Mouse (Mus musculus) neural tube, embryonic 12.5 days (tissue): ENCODE data around the gene Fndc3b. TPM values are rescaled to one million over a fixed set of nuclear protein-coding genes. Genes with fewer than 3 reads are reported as not detected.

Experiments
- ATAC-seq: fragments of 200-750 bp; cut with Nextera tagmentation; 2 replicates; pipeline ENCODE4 v1.8.0; 2017; ENCODE audit warnings: low read depth, mild to moderate bottlenecking, moderate TSS enrichment, moderate library complexity; ENCODE audit not compliant: low FRiP score
- H3K27ac ChIP-seq: fragments of 300-500 bp; sonication (generic); 2 replicates; pipeline ENCODE4 v1.5.1; 2016
- H3K27me3 ChIP-seq: fragments of 300-500 bp; sonication (generic); replicated peaks from 2 replicates; pipeline ENCODE4 v1.6.1; 2016; ENCODE audit warnings: mild to moderate bottlenecking
- H3K36me3 ChIP-seq: fragments of 300-500 bp; sonication (generic); 2 replicates; pipeline ENCODE4 v1.6.1; 2016; ENCODE audit warnings: mild to moderate bottlenecking
- H3K4me1 ChIP-seq: fragments of 300-500 bp; sonication (generic); 2 replicates; pipeline ENCODE4 v1.6.1; 2016
- H3K4me2 ChIP-seq: fragments of 300-500 bp; sonication (generic); replicated peaks from 2 replicates; pipeline ENCODE4 v1.6.1; 2016; ENCODE audit warnings: mild to moderate bottlenecking
- H3K4me3 ChIP-seq: fragments of 300-500 bp; sonication (generic); 2 replicates; pipeline ENCODE4 v1.5.1; 2016
- H3K9ac ChIP-seq: fragments of 300-500 bp; sonication (generic); 2 replicates; pipeline ENCODE4 v1.6.1; 2016; ENCODE audit warnings: mild to moderate bottlenecking
- H3K9me3 ChIP-seq: fragments of 300-500 bp; sonication (generic); 2 replicates; pipeline ENCODE4 v1.6.1; 2016; ENCODE audit warnings: mild to moderate bottlenecking
- WGBS: fragments of 180-500 bp; shearing (Covaris S2); methylation state at CpG from one replicate; pipeline ENCODE4 v1.1.7; 2016; 5-methylcytosine and 5-hydroxymethylcytosine counted together
- polyA plus RNA-seq: library from polyadenylated mRNA; unstranded; fragments of >200 nt; fragmentation: Nextera tagmentation; extraction: Ambion mirVana; gene quantifications from 2 replicates; pipeline ENCODE4 v1.2.1, GENCODE M21; 2016

The Fndc3b gene
- polyA plus RNA-seq, 1 experiment from 2014 or later = 16.0 TPM

DNA sequence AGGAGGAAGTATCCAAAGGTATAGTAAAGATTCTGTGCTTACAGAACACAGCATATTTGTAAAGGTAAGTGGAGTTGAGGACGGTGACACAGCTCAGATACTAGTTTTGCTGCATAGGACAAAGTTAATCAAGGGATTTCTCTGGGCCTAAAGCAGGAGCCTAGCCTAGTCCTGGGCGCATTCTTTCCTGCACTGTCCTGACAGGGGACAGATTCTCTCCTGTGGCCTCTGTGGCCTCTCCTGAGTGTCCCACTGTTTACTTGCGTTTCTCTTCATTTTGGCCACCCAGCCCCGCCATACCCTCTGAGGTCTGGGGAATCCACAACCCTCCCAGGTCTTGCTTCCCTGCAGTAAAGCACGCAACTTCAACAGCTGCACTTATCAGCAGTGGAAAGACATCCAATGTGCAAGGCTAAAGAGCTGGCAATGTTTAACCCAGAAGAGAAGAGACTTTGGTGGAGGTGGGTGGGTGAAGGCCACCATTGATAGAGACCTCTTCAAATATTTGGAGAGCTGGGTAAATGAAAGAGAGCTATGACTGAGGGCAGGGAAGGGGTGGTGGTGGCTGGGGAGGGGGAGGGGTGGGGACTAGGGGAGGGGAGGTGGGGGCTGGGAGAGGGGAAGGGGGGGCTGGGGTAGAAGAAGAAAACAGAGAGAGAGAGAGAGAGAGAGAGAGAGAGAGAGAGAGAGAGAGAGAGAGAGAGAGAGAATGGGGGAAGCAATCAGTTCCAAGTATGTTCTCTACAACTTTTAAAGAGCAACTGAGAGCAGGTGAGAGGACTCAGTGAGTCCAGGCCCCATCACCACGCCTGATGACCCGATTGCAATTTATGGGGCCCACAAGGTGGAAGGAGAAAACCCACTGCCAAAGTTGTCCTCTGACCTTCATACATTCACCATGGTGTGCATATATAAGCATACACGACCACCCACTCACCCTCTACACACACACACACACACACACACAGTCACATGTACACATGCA lies 18.0 kb upstream of the Fndc3b start:
- Histone ChIP-seq H3K4me1 (no peaks in the 10 kb centered on the region), H3K27ac (no peak overlapping the region), H3K9ac (no peak overlapping the region), H3K36me3 (no peaks in the 10 kb centered on the region), H3K4me2 (no peak overlapping the region), H3K27me3 (no peaks in the 10 kb centered on the region), H3K9me3 (no peaks in the 10 kb centered on the region), H3K4me3 (no peak overlapping the region)
- no peak for ATAC-seq
- 76% methylated on average over 8 of the region's 8 CpGs for WGBS

DNA sequence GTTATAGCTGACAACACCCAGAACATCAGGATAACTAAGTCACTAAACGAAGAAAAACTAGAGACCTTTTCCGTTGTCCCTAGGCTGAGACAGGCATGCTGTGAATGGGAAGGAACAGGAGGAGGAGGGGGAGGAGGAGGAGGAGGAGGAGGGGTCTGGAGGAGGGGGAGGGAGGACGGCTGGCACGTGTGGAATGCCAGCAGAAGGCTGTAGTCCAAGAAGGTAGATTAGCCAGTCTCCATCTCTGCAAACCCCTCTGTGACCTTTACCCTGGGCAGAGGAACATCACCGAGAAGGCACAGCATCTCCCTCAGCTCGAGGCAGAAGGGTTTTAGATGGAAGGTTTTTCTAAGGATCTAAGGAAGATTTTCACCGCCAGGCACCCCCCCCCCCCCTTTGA lies 17.1 kb upstream of the Fndc3b start:
- Histone ChIP-seq H3K4me1 (no peaks in the 10 kb centered on the region), H3K27me3 (no peaks in the 10 kb centered on the region)
- no peak for ATAC-seq

GRCm38 (mm10) chr3:27725752-27726151 lies 14.6 kb upstream of the Fndc3b start:
- H3K4me1 ChIP-seq = no peaks in the 10 kb centered on the region
- ATAC-seq = no peak
- no peak overlapping the region for H3K4me2 ChIP-seq
- H3K9me3 ChIP-seq = no peaks in the 10 kb centered on the region
- H3K27ac ChIP-seq = no peak overlapping the region
- no peaks in the 10 kb centered on the region for H3K36me3 ChIP-seq
- H3K9ac ChIP-seq = no peak overlapping the region
- H3K27me3 ChIP-seq = no peaks in the 10 kb centered on the region
- 86% methylated on average over 6 of the region's 6 CpGs for WGBS
- H3K4me3 ChIP-seq = no peak overlapping the region

More for the DNA sequence above, 17.1 kb upstream of the Fndc3b start:
- Histone ChIP-seq H3K36me3 (no peaks in the 10 kb centered on the region), H3K9ac (no peak overlapping the region), H3K4me2 (no peak overlapping the region), H3K9me3 (no peaks in the 10 kb centered on the region), H3K27ac (no peak overlapping the region), H3K4me3 (no peak overlapping the region)
- WGBS = 11% methylated on average over 7 of the region's 7 CpGs

DNA sequence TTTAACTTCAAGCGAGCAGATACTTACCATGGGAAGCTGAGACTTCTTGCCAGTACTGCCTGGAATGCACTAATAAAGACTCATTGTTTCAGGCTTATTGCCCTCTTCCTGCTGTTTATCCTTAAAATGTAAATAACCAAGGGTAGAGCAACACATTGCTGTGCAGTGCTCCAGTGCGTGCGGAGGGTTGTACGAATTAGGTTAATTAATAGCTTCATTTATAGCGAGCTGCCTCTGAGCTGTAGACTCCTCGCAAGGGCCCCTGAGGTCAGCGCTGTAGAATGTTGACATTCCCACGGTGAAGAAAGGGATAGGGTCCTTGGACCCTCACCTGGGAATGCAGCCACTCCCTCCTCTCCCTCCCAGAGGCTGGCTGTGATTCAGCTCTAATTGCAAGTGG lies 13.1 kb upstream of the Fndc3b start:
- WGBS = 14% methylated on average over 8 of the region's 8 CpGs

GRCm38 (mm10) chr3:27718829-27719365 lies 7.8 kb upstream of the Fndc3b start:
- ATAC-seq = no peak
- no peaks in the 10 kb centered on the region for H3K27me3 ChIP-seq
- H3K9me3 ChIP-seq = no peaks in the 10 kb centered on the region
- no peak overlapping the region for H3K4me3 ChIP-seq
- 87% methylated on average over 5 of the region's 5 CpGs for WGBS
- no peak overlapping the region for H3K4me2 ChIP-seq
- H3K9ac ChIP-seq = no peak overlapping the region
- no peaks in the 10 kb centered on the region for H3K4me1 ChIP-seq
- no peaks in the 10 kb centered on the region for H3K36me3 ChIP-seq
- H3K27ac ChIP-seq = no peak overlapping the region

More for the DNA sequence above, 13.1 kb upstream of the Fndc3b start:
- Histone ChIP-seq H3K27ac (no peak overlapping the region), H3K4me3 (no peak overlapping the region), H3K36me3 (no peaks in the 10 kb centered on the region), H3K4me1 (no peaks in the 10 kb centered on the region), H3K4me2 (no peak overlapping the region), H3K27me3 (no peaks in the 10 kb centered on the region), H3K9ac (no peak overlapping the region), H3K9me3 (no peaks in the 10 kb centered on the region)
- ATAC-seq = peak; percentile 21; the same call in 1 of the 2 replicates

DNA sequence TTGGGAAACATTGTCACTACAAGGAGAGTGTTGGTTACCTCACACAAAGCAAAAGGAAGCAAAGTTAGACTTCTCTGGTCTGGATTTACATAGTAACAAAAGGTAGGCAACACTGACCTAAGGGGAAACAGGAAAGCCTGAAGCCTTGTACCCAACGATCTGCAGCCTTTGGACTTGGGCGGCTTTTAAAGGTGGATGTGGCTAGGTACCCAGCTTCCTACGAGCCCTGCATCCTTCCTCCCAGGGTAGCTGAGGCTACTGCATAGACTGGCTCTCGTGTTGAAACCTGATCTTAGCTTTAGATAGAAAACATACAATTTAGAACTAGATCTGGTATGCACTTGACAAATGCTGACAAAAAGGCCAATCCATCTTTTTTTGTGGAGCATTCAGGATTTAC lies 2.9 kb upstream of the Fndc3b start:
- Histone ChIP-seq H3K9me3 (no peaks in the 10 kb centered on the region), H3K4me3 (no peak overlapping the region), H3K27ac (no peak overlapping the region), H3K27me3 (no peaks in the 10 kb centered on the region), H3K9ac (no peak overlapping the region), H3K4me2 (no peak overlapping the region), H3K4me1 (no peaks in the 10 kb centered on the region), H3K36me3 (no peaks in the 10 kb centered on the region)
- ATAC-seq = no peak
- WGBS = 63% methylated on average over 4 of the region's 4 CpGs

DNA sequence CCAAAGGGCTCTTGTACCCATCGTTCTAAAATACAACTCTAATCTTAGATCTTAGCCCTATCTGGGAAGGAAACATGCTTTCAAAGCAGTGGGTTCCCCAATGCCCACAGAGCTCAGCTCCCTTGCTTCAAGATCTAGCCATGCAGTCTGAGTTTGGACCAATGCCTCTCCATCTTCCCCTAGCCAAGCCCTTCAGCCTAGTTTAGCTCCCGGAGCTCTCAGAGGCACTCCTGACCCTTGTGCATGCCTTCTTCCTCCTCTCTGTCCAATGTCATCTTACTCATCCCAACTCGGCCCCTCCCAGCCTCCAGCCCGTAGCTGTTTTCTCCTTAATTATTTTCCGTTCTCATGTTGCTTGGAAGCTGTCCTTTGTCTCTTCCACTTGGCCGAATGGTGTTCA lies 1.3 kb upstream of the Fndc3b start:
- Histone ChIP-seq H3K4me2 (no peak overlapping the region), H3K27ac (no peak overlapping the region), H3K9ac (no peak overlapping the region), H3K4me3 (no peak overlapping the region), H3K27me3 (no peaks in the 10 kb centered on the region), H3K9me3 (no peaks in the 10 kb centered on the region), H3K36me3 (no peaks in the 10 kb centered on the region), H3K4me1 (0 out of 2 replicates have a peak, but pooled peaks cover 4% of the 10 kb centered on the region)
- ATAC-seq = no peak
- 72% methylated on average over 6 of the region's 6 CpGs for WGBS

- Histone ChIP-seq H3K4me3 (peak overlapping the region; percentile 81), H3K4me2 (peak overlapping the region; percentile 83), H3K27ac (peak overlapping the region; percentile 79), H3K27me3 (no peaks in the 10 kb centered on the region), H3K9ac (peak overlapping the region; percentile 90), H3K4me1 (peaks cover 8% of the 10 kb centered on the region; the same call in 1 of the 2 replicates), H3K36me3 (no peaks in the 10 kb centered on the region), H3K9me3 (no peaks in the 10 kb centered on the region)
- ATAC-seq = peak; percentile 43
- 2% methylated on average over 78 of the region's 86 CpGs for WGBS
These were observed 1.0 kb downstream of the Fndc3b start for GRCm38 (mm10) chr3:27709906-27710647.

- Histone ChIP-seq H3K4me1 (peaks cover 8% of the 10 kb centered on the region; the same call in 1 of the 2 replicates), H3K9me3 (no peaks in the 10 kb centered on the region), H3K4me2 (peak overlapping the region; percentile 83), H3K27me3 (no peaks in the 10 kb centered on the region), H3K27ac (peak overlapping the region; percentile 79; the same call in 1 of the 2 replicates), H3K36me3 (no peaks in the 10 kb centered on the region), H3K4me3 (peak overlapping the region; percentile 81), H3K9ac (peak overlapping the region; percentile 90)
- 1% methylated on average over 22 of the region's 22 CpGs for WGBS
- ATAC-seq = no peak
These were observed 1.8 kb downstream of the Fndc3b start for GRCm38 (mm10) chr3:27709096-27709905.

DNA sequence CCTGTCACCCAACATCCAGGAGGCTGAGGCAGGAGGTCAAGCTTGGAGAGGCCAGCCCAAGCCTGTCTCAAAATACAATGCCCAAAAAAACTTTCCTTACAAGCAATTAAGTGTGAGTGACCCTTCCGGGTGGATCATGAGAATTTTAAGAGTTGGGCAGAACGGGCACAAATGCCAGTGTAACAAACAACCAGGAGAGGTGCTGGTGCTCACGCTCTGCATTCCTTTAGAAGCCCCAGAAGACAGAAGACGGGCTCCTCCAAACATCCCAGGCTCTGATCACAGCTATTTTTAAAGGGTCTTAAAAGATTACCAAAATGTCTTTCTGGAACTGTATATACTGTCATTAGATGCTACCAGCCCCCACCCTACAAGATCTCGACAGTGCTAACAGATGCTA lies 2.5 kb downstream of the Fndc3b start:
- peak overlapping the region; percentile 81 for H3K4me3 ChIP-seq
- H3K27me3 ChIP-seq = no peaks in the 10 kb centered on the region
- H3K4me1 ChIP-seq = peaks cover 8% of the 10 kb centered on the region; the same call in 1 of the 2 replicates
- no peak for ATAC-seq
- no peaks in the 10 kb centered on the region for H3K36me3 ChIP-seq
- H3K4me2 ChIP-seq = peak overlapping the region; percentile 83
- peak overlapping the region; percentile 90; the same call in 1 of the 2 replicates for H3K9ac ChIP-seq
- no peaks in the 10 kb centered on the region for H3K9me3 ChIP-seq
- H3K27ac ChIP-seq = no peak overlapping the region
- WGBS = 23% methylated on average over 5 of the region's 5 CpGs

- Histone ChIP-seq H3K4me3 (no peak overlapping the region), H3K4me1 (peaks cover 8% of the 10 kb centered on the region; the same call in 1 of the 2 replicates), H3K4me2 (no peak overlapping the region), H3K36me3 (no peaks in the 10 kb centered on the region), H3K9ac (no peak overlapping the region), H3K27ac (no peak overlapping the region), H3K9me3 (no peaks in the 10 kb centered on the region), H3K27me3 (no peaks in the 10 kb centered on the region)
- no peak for ATAC-seq
- WGBS = 68% methylated on average over 6 of the region's 6 CpGs
These were observed 5.3 kb downstream of the Fndc3b start for GRCm38 (mm10) chr3:27705761-27706160.
